Mouse (Mus musculus) myocyte (in vitro differentiated cells): ENCODE data around the gene Ect2l.

Experiments
- POLR2A ChIP-seq: IDR thresholded peaks from one replicate; pipeline ENCODE4 v1.6.1; 2011; ENCODE audit warnings: low read depth, mild to moderate bottlenecking, control low read depth, moderate library complexity; ENCODE audit not compliant: insufficient read length
- USF1 ChIP-seq: IDR thresholded peaks from one replicate; pipeline ENCODE4 v1.6.1; 2011; ENCODE audit warnings: low read depth, mild to moderate bottlenecking, control low read depth, moderate library complexity

GRCm38 (mm10) chr10:18147224-18147623, 63.5 kb downstream of the Ect2l start:
- TF ChIP-seq POLR2A = no peak
- TF ChIP-seq USF1 = no peak
